In genomic region chr2:24976960-24977359, GRCm38 (mm10) we compare ENCODE assay signal across 9 mouse cellular contexts. TPM values are rescaled to one million over a fixed set of nuclear protein-coding genes. Genes with fewer than 3 reads are reported as not detected.
DNase-seq lines count a peak whose midpoint lies in the region; ATAC-seq and TF ChIP-seq lines count a peak whose summit lies in the region.
"Had no signal": no experiment of that assay in that cellular context is flagged by ENCODE, and none has a peak within 500 bp of the region (broad histone marks: within the 10 kb centered on the region; RNA-seq: fewer than 3 reads in every experiment).

No protein-coding gene starts in this region.

- no peaks in the 10 kb centered on the region for H3K27me3 ChIP-seq in hindbrain, postnatal 0 days (ENCODE audit: insufficient read depth, low read length)
- H3K27me3 ChIP-seq: embryonic facial prominence, embryonic 12.5 days had no signal

- no peak for TF ChIP-seq CTCF in hindbrain, postnatal 0 days (IDR thresholded peaks at IDR 0.05; ENCODE audit: low read depth)

- 95% methylated on average over 5 of the region's 5 CpGs for whole genome bisulfite sequencing in hindbrain, postnatal 0 days

- H3K27ac ChIP-seq in hindbrain, postnatal 0 days, result no peak overlapping the region

- no peak overlapping the region for H3K4me3 ChIP-seq in hindbrain, postnatal 0 days (ENCODE audit: low read length)

- H3K4me1 ChIP-seq in hindbrain, postnatal 0 days (ENCODE audit: insufficient read depth, low read length), result peaks cover 14% of the 10 kb centered on the region

- H3K9me3 ChIP-seq in hindbrain, postnatal 0 days (ENCODE audit: low read length), result no peaks in the 10 kb centered on the region
- H3K9me3 ChIP-seq: embryonic facial prominence, embryonic 12.5 days had no signal

- no peak for ATAC-seq in hindbrain, postnatal 0 days
- ATAC-seq: intestine, embryonic 16.5 days had no signal

- H3K9ac ChIP-seq in hindbrain, postnatal 0 days (replicated peaks; ENCODE audit: low read length), result no peak overlapping the region

- H3K4me2 ChIP-seq in hindbrain, postnatal 0 days (ENCODE audit: low read depth, low read length), result no peak overlapping the region

- H3K36me3 ChIP-seq in hindbrain, postnatal 0 days (ENCODE audit: insufficient read depth, low read length), result no peaks in the 10 kb centered on the region

- DNase-seq in spleen, postnatal 10 days (ENCODE audit: low spot score in 2 of 2), result peak; percentile 51 to 52
- DNase-seq in spleen, postnatal 14 days (ENCODE audit: low spot score in 2 of 2), result no peak
- DNase-seq in liver, result peak; percentile 83
- peak; percentile 67 for DNase-seq in lung, postnatal 36 days
- no peak for DNase-seq in ovary, postnatal 36 days (ENCODE audit: low spot score)
- DNase-seq in testis, postnatal 14 days (ENCODE audit: low spot score), result no peak
- no peak for DNase-seq in hindbrain, postnatal 0 days (ENCODE audit: low spot score)

RNA-seq across cellular contexts. Expression of gene Pnpla7, which starts 1.1 kb away (rescaled TPM):
- 6.7 and 7.6 TPM in 2 replicates for total RNA-seq in hindbrain, postnatal 0 days (2014; rRNA removed)
- polyA plus RNA-seq in hindbrain, postnatal 0 days (2015; fragmentation: Nextera tagmentation; extraction: Ambion mirVana), result 4.1 and 4.8 TPM in 2 replicates

RNA-seq across cellular contexts. Expression of gene Mrpl41, which starts 2.1 kb away (rescaled TPM):
- total RNA-seq in hindbrain, postnatal 0 days (2014; rRNA removed), result 52.0 and 52.7 TPM in 2 replicates
- 197 and 201 TPM in 2 replicates for polyA plus RNA-seq in hindbrain, postnatal 0 days (2015; fragmentation: Nextera tagmentation; extraction: Ambion mirVana)

RNA-seq across cellular contexts. Expression of gene Dph7, which starts 14.8 kb away (rescaled TPM):
- total RNA-seq in hindbrain, postnatal 0 days (2014; rRNA removed), result 38.9 and 45.8 TPM in 2 replicates
- polyA plus RNA-seq in hindbrain, postnatal 0 days (2015; fragmentation: Nextera tagmentation; extraction: Ambion mirVana), result 32.1 and 35.7 TPM in 2 replicates

RNA-seq across cellular contexts. Expression of gene Zmynd19, which starts 27.4 kb away (rescaled TPM):
- total RNA-seq in hindbrain, postnatal 0 days (2014; rRNA removed), result 23.2 and 25.6 TPM in 2 replicates
- 19.2 and 21.0 TPM in 2 replicates for polyA plus RNA-seq in hindbrain, postnatal 0 days (2015; fragmentation: Nextera tagmentation; extraction: Ambion mirVana)

RNA-seq across cellular contexts. Expression of gene Arrdc1, which starts 41.9 kb away (rescaled TPM):
- total RNA-seq in hindbrain, postnatal 0 days (2014; rRNA removed), result 78.8 and 80.7 TPM in 2 replicates
- 39.8 and 41.9 TPM in 2 replicates for polyA plus RNA-seq in hindbrain, postnatal 0 days (2015; fragmentation: Nextera tagmentation; extraction: Ambion mirVana)

Comparison
In these comparisons a context has a peak if more than half of its experiments do, and no peak if none do; other contexts are left out.
1. DNase-seq: peak in spleen, postnatal 10 days (2 of 2), liver (single experiment) and lung, postnatal 36 days (single experiment); none in spleen, postnatal 14 days (0 of 2), ovary, postnatal 36 days (single experiment), testis, postnatal 14 days (single experiment) and hindbrain, postnatal 0 days (single experiment).